Mouse (Mus musculus): ENCODE measurements around the gene B4galt1.

GRCm38 (mm10) chr4:40885166-40885525, 31.3 kb upstream of the B4galt1 start:
- TF ChIP-seq FLI1 (IDR thresholded peaks at IDR 0.05; ENCODE audit: low read length): no peak
- no peak for TF ChIP-seq GATA1 (IDR thresholded peaks at IDR 0.05; ENCODE audit: borderline replicate concordance, low read length)
